Mouse (Mus musculus): ENCODE results near the gene Spata16. TPM values are rescaled to one million over a fixed set of nuclear protein-coding genes. Genes with fewer than 3 reads are reported as not detected.

Spata16 gene
- total RNA-seq, 2 experiments from 2014 or later: not detected

DNA sequence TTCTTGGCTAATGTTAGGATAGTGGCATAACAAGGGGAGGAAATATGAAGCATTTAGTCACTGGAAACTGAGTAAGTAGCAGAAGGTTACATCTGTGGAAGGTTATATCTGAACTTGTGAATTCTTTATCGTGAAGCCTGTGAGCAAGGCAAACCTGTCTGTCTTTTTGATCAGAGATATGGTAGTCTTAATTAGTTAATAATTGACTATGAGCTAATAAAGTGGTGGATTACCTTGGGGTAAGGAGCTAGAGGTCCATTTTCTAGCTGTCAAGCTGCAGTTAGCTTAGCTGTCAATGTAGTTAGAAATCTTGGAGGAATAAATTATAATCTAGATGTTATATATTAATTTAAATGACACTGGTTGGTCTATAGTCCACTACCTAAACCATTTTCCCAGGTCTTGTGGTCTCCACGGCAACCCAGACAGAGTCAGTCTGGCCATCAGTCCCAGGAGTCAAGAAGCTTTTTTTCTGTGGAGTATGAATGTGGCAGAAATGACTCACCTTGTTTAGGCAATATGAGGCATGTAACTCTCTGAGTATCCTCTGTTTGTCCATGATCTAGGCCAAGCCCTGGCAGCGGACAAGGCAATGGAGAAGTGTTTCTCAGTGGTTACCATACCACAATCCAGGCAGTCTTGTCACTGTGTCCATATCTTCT lies 331.6 kb downstream of the Spata16 start:
- no peak for ATAC-seq (replicated peaks; ENCODE audit: low FRiP score, poor library complexity, severe bottlenecking)

DNA sequence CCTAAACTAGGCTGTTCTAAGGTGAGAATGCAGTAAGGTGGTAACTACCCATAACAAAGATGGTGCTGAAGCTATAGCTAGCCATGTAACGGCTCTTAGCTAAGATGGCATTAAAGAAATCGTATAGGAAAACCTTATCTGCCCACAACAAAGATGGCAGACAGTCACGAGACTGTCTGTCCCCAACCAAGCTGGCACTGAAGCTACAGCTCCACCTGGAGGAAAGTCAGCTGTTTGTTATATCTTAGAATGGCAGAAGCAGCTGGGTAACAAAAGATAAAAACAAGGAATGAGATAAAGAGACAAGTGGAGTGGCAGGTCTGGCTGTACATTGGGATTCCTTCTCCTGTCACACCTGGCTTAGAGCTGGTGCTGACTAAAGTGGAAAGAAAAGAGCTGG lies 333.1 kb downstream of the Spata16 start:
- ATAC-seq (replicated peaks; ENCODE audit: low FRiP score, poor library complexity, severe bottlenecking): no peak

DNA sequence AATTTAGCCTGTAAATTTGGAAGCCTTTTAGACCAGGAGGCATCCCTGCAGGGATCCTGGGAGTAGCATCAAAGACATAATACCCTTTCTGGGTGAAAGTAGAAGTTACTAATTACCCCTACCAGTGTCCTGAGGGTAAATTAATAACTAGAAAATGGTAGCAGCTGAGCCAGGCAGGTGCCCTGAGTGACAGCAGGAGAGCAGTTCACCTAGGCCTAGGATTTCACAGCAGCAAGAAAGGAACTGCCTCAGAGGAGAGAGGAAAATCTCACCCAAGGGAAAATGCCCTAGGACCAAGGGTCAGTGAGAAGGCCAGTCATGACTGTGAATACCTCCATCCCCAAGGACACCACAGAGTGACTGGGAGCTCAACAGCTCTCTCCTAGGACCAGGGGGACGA lies 333.9 kb downstream of the Spata16 start:
- ATAC-seq (replicated peaks; ENCODE audit: low FRiP score, poor library complexity, severe bottlenecking): no peak

DNA sequence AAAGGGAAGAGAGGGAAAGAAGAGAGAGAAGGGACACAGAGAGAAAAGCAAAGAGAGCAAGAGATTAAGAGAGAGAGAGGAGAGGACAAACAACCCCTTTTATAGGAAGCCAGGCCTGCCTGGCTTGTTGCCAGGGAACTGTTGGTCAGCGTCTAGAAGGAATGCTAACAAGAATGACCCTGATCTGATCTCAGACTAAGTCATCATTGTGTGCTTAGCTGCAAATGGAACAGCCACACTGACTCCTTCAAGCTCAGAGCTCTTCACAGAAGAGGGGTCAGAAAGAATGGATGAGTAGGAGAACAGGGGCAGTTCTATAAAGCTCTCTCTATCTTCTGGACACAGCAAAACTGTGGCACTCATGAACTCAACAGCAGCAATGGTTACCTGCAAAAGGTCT lies 334.7 kb downstream of the Spata16 start:
- ATAC-seq (replicated peaks; ENCODE audit: low FRiP score, poor library complexity, severe bottlenecking): no peak

DNA sequence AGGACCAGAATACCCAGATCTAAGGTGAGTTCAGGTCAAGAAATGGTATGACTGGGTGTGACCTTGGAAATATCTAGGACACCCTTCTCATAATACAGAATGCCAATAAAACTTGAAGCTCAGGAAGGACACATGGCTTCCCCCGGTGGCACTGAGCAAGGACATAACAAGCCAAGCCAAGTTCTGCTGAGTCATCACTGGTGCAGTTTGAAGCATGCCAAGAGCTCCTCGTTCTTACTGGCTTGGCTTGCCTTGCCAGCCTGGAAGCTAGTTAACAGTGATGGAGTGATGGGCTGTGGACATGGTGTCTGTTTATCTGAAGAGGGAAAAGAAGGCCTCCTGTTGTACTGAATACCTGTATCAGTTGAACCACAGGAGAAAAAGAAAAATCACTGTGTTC lies 342.2 kb downstream of the Spata16 start:
- ATAC-seq (replicated peaks; ENCODE audit: low FRiP score, poor library complexity, severe bottlenecking): no peak

DNA sequence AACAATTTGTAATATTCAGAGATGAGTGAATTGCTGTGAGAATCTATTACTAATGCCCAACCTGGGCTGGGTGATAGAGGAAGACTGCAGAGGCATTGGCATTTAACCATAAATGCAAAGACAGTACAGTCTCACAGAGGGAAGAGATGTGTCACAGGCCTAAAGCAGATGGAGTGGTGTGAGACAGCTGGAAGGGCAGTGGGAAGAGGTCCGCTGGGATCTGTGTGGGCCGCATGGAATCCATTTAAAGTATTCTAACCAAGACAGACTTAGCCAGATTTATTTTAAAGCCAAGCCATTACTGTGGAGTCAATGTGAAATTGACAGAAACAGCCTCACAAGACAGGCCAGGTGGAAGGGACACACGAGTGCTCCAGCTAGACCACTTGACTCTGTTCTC lies 343.0 kb downstream of the Spata16 start:
- no peak for ATAC-seq (replicated peaks; ENCODE audit: low FRiP score, poor library complexity, severe bottlenecking)

DNA sequence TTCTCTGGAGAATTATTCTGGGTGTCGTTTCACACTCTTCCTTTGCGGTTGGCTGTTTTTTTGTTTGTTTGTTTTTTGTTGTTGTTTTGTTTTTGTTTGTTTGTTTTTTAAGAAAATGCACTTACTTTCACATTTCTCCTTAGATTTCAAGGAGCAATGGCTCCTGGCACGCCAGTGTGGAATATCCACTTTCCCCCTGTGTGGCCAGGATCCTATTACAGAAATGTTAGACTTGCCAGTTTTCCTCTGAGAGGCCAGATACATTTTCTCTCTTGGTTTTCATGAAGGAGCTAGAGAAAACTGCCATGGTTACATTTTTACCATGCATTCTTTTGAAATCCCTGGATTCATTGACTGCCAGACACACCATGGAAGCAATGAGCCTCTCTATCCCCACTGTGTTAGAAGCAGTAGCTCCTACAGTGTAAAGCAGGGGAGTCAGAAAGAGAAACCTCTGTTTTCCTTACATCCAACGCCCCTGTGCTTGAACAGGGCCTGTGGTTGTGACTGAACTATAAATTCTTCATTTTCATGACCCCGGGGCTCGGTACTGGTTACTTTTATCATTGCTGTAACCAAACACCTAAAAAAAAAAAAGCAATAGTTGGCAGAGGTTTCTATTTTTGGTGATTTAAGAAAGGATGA lies 344.7 kb downstream of the Spata16 start:
- no peak for ATAC-seq (replicated peaks; ENCODE audit: low FRiP score, poor library complexity, severe bottlenecking)

DNA sequence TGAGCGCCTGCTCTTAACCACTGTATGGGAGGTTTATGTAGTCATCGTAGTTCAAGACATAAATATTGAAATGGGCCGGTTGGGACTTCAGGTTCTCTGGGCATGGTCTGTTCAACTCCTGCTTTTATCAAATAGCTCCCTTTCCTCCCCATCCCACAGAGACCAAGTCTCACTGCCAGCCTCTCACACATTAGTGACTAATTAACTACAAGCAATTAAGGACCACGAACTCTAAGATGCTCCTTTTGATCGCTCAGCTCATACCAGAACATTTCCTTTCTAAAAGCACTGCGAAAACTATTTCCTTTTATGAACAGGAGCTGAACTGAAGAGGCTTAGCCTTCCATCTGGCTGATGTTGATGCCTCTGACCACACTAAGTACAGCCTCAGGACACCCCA lies 346.3 kb downstream of the Spata16 start:
- no peak for ATAC-seq (replicated peaks; ENCODE audit: low FRiP score, poor library complexity, severe bottlenecking)

DNA sequence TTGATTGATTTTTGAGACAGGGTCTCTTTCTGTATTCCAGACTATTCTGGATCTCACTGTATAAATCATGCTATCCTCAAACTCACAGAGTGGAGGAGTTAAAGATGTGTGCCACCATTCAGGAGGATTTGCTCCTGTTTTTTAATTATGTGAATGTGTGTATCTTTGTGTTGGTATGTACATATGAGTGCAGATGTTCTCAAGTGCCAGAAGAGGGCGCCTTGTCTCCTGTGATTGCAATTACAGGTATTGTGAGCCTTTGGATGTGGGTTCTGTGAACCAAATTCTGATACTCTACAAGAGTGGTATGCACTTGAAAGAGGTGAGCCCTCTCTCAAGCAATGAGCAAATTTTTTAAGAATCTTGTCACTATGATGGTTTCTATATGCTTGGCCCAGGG lies 369.4 kb downstream of the Spata16 start:
- ATAC-seq (replicated peaks; ENCODE audit: low FRiP score, poor library complexity, severe bottlenecking): no peak

DNA sequence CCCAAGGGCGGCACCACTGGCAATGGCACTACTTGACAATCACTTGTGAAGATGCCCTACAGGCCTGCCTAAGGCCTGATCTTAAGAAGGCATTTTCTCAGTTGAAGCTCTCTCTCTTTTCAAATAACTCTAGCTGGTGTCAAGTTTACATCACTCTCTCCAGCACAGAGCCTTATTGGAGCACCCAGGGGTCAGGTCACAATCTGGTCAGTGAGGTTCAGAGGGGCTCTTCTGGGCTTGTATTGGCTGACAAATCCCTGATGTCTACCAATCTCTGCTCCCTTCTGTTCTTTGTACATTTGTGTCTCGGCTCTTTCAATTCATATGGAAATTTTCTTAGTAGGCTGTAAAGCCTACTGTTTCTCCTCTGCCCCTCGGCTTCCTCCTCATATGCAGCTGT lies 390.5 kb downstream of the Spata16 start:
- no peak for ATAC-seq (replicated peaks; ENCODE audit: low FRiP score, poor library complexity, severe bottlenecking)

DNA sequence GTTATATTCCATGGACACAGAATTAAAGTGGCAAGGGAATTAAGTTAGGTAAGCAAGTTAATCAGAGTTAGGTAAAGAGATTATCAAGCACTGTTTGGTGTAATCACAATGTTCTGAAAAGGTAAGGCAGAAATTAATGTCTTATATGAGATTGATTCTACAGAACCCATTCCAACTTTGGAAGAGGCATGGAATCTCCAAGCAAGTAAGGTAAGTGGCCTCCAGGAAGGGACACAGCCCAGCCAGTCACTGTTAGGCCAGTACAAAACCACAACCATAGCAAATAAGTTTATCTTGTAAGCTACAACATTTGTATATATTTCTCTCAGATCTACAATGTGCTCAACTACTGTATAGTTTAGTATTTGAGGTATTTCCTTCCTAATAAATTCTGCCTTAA lies 391.1 kb downstream of the Spata16 start:
- ATAC-seq (replicated peaks; ENCODE audit: low FRiP score, poor library complexity, severe bottlenecking): no peak

DNA sequence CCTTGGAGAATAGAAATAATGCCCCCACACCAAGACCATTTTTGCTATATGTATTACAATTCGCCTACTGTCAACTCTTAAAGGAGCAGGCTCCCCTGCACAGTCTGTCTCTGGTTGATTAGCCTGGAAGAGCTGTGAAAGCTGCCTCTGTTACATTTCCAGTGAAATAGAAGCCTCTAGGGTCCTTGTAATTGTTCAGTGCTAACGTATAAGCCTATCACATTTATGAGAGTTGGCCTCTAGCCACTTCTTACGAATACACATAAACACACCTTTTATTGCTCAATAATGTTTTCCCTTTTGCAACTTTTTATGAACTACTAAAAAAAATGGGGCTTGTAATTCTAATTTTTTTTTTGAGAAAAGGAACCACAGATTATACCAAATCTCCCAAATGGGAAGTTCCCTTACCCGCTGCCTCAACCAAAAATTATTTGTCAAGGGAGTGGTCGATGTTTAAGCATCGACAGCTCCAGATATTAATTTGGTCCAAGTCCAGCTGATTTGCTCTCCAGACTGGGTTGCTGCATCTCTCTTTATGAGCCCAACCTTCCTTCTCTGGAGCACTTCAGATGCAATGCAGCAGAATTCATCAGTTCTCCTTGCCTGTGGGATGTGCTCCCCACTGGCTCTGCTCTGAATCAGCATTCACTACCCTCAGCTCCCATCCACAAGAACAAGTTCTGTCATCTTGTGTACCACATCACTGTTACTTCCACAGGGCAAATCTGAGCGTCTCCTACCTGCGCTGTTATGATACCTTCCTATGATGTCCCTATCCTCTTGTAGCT lies 392.8 kb downstream of the Spata16 start:
- no peak for ATAC-seq (replicated peaks; ENCODE audit: low FRiP score, poor library complexity, severe bottlenecking)
